Mouse (Mus musculus): ENCODE results near the gene Phkg1. TPM values are rescaled to one million over a fixed set of nuclear protein-coding genes. Genes with fewer than 3 reads are reported as not detected.
"Not testable (repeated sequence)": the region's sequence is repeated elsewhere in the genome, so short reads cannot be mapped to it uniquely, and the experiment has no call there.

Gene Phkg1
- total RNA-seq, 1 experiment, result 6.4 TPM

- H3K4me3 ChIP-seq (ENCODE audit: insufficient read depth in 1 of 2, low read depth in 1 of 2, low read length in 2 of 2, poor library complexity in 1 of 2, severe bottlenecking in 1 of 2), result peak overlapping the region in 1 of 2 experiments; percentile 93; a peak in 2 of 4 replicates
- H3K4me1 ChIP-seq (ENCODE audit: control insufficient read depth in 2 of 2, insufficient read depth in 2 of 2, low read length in 2 of 2, poor library complexity in 1 of 2), result 0 out of 4 replicates have a peak, but pooled peaks cover 2 to 4% of the 10 kb centered on the region in 2 experiments
- no peak overlapping the region for H3K27ac ChIP-seq (ENCODE audit: insufficient read depth, low read depth, low read length, poor library complexity, severe bottlenecking)
- in situ Hi-C loops (cut with MboI; ENCODE audit: low sequenced_read_pairs in 2 of 2, unreplicated experiment in 2 of 2), result no loop called here
- no peak overlapping the region for H3K9ac ChIP-seq (ENCODE audit: insufficient read depth, low read depth, low read length, poor library complexity, severe bottlenecking)
- H3K9me3 ChIP-seq (ENCODE audit: control insufficient read depth, insufficient read depth, low read depth, low read length), result no peaks in the 10 kb centered on the region
- H3K36me3 ChIP-seq (ENCODE audit: control insufficient read depth, insufficient read depth, low read length, poor library complexity, severe bottlenecking), result peaks cover 2% of the 10 kb centered on the region; the same call in 1 of the 2 replicates
- no peak for DNase-seq (ENCODE audit: low read depth, low spot score)
- peak; percentile 65 for TF ChIP-seq ZNF384 (IDR thresholded peaks at IDR 0.05; ENCODE audit: low read depth, low read length)
- TF ChIP-seq HCFC1 (IDR thresholded peaks at IDR 0.05; ENCODE audit: borderline replicate concordance, insufficient read depth, low read length), result no peak
- no peak for TF ChIP-seq ZC3H11A (IDR thresholded peaks at IDR 0.05; ENCODE audit: borderline replicate concordance, low read depth, low read length)
Measured at GRCm38 (mm10) chr5:129907775-129908174, 9.4 kb upstream of the Phkg1 start.

- Histone ChIP-seq H3K4me1 (ENCODE audit: control insufficient read depth in 2 of 2, insufficient read depth in 2 of 2, low read length in 2 of 2, poor library complexity in 1 of 2) (peaks cover 2 to 5% of the 10 kb centered on the region in 2 experiments; a peak in 1 of 4 replicates), H3K4me3 (ENCODE audit: insufficient read depth in 1 of 2, low read depth in 1 of 2, low read length in 2 of 2, poor library complexity in 1 of 2, severe bottlenecking in 1 of 2) (peak within 1 kb of the TSS; percentile 78 to 80), H3K9me3 (ENCODE audit: control insufficient read depth, insufficient read depth, low read depth, low read length) (no peaks in the 10 kb centered on the region), H3K27ac (ENCODE audit: insufficient read depth, low read depth, low read length, poor library complexity, severe bottlenecking) (no peak within 1 kb of the TSS), H3K36me3 (ENCODE audit: control insufficient read depth, insufficient read depth, low read length, poor library complexity, severe bottlenecking) (peaks cover 2% of the 10 kb centered on the region; the same call in 1 of the 2 replicates), H3K9ac (ENCODE audit: insufficient read depth, low read depth, low read length, poor library complexity, severe bottlenecking) (peak within 1 kb of the TSS; percentile 74)
- TF ChIP-seq MAFK (IDR thresholded peaks at IDR 0.05; ENCODE audit: insufficient read depth, low read depth, low read length) (no peak), HCFC1 (IDR thresholded peaks at IDR 0.05; ENCODE audit: borderline replicate concordance, insufficient read depth, low read length) (peak; percentile 18; the same call in 1 of the 2 replicates), CHD2 (IDR thresholded peaks at IDR 0.05; ENCODE audit: low read depth, low read length) (peak; percentile 89), ZC3H11A (IDR thresholded peaks at IDR 0.05; ENCODE audit: borderline replicate concordance, low read depth, low read length) (no peak)
- DNase-seq (ENCODE audit: low read depth, low spot score), result peak; percentile 96
- in situ Hi-C loops (cut with MboI; ENCODE audit: low sequenced_read_pairs in 2 of 2, unreplicated experiment in 2 of 2), result no loop called here
Measured at GRCm38 (mm10) chr5:129895198-129896088, 2.9 kb downstream of the Phkg1 start, which contains the start of gene Zbed5. Gene Zbed5 (plus strand): TSS chr5:129895723.

- H3K4me1 ChIP-seq (ENCODE audit: control insufficient read depth in 2 of 2, insufficient read depth in 2 of 2, low read length in 2 of 2, poor library complexity in 1 of 2); H3K9ac ChIP-seq (ENCODE audit: insufficient read depth, low read depth, low read length, poor library complexity, severe bottlenecking); H3K27ac ChIP-seq (ENCODE audit: insufficient read depth, low read depth, low read length, poor library complexity, severe bottlenecking); H3K9me3 ChIP-seq (ENCODE audit: control insufficient read depth, insufficient read depth, low read depth, low read length); H3K4me3 ChIP-seq (ENCODE audit: insufficient read depth in 1 of 2, low read depth in 1 of 2, low read length in 2 of 2, poor library complexity in 1 of 2, severe bottlenecking in 1 of 2); DNase-seq (ENCODE audit: low read depth, low spot score); in situ Hi-C loops (cut with MboI; ENCODE audit: low sequenced_read_pairs in 2 of 2, unreplicated experiment in 2 of 2); H3K36me3 ChIP-seq (ENCODE audit: control insufficient read depth, insufficient read depth, low read length, poor library complexity, severe bottlenecking): not testable (repeated sequence)
- peak; percentile 38; the same call in 1 of the 2 replicates for TF ChIP-seq ZNF384 (IDR thresholded peaks at IDR 0.05; ENCODE audit: low read depth, low read length)
Measured at GRCm38 (mm10) chr5:129890390-129890789, 8.0 kb downstream of the Phkg1 start.

GRCm38 (mm10) chr5:129886911-129887636 lies 11.3 kb downstream of the Phkg1 start, which contains the start of gene Chchd2:
Gene Chchd2 (minus strand): TSS chr5:129887470.
- H3K36me3 ChIP-seq (ENCODE audit: control insufficient read depth, insufficient read depth, low read length, poor library complexity, severe bottlenecking), result peaks cover 18% of the 10 kb centered on the region

More at GRCm38 (mm10) chr5:129886911-129887636, 11.3 kb downstream of the Phkg1 start, which contains the start of gene Chchd2:
- DNase-seq (ENCODE audit: low read depth, low spot score), result peak; percentile 95
- Histone ChIP-seq H3K4me3 (ENCODE audit: insufficient read depth in 1 of 2, low read depth in 1 of 2, low read length in 2 of 2, poor library complexity in 1 of 2, severe bottlenecking in 1 of 2) (peak within 1 kb of the TSS; percentile 93 to 97), H3K9ac (ENCODE audit: insufficient read depth, low read depth, low read length, poor library complexity, severe bottlenecking) (peak within 1 kb of the TSS; percentile 97), H3K27ac (ENCODE audit: insufficient read depth, low read depth, low read length, poor library complexity, severe bottlenecking) (peak within 1 kb of the TSS; percentile 83), H3K9me3 (ENCODE audit: control insufficient read depth, insufficient read depth, low read depth, low read length) (no peaks in the 10 kb centered on the region), H3K4me1 (ENCODE audit: control insufficient read depth in 2 of 2, insufficient read depth in 2 of 2, low read length in 2 of 2, poor library complexity in 1 of 2) (peaks cover 3 to 4% of the 10 kb centered on the region in 2 experiments; a peak in 2 of 4 replicates)
- in situ Hi-C loops (cut with MboI; ENCODE audit: low sequenced_read_pairs in 2 of 2, unreplicated experiment in 2 of 2), result no loop called here
- TF ChIP-seq CHD2 (IDR thresholded peaks at IDR 0.05; ENCODE audit: low read depth, low read length), result peak; percentile 88
- TF ChIP-seq HCFC1 (IDR thresholded peaks at IDR 0.05; ENCODE audit: borderline replicate concordance, insufficient read depth, low read length), result peak; percentile 89
- no peak for TF ChIP-seq ZC3H11A (IDR thresholded peaks at IDR 0.05; ENCODE audit: borderline replicate concordance, low read depth, low read length)
- TF ChIP-seq ZNF384 (IDR thresholded peaks at IDR 0.05; ENCODE audit: low read depth, low read length), result 0 out of 2 replicates have a peak, but pooled peaks have one; percentile 6
- no peak for TF ChIP-seq MAFK (IDR thresholded peaks at IDR 0.05; ENCODE audit: insufficient read depth, low read depth, low read length)

Measured in ES-E14 (cell line).